Mouse (Mus musculus): Measurements from ENCODE around the gene Gm5136. TPM values are rescaled to one million over a fixed set of nuclear protein-coding genes. Genes with fewer than 3 reads are reported as not detected.

The Gm5136 gene
- polyA plus RNA-seq, 1 experiment from 2014 or later = not detected

- H3K4me3 ChIP-seq (ENCODE audit: low read depth, low read length) = no peak overlapping the region
- ATAC-seq (no peak), DNase-seq (ENCODE audit: low spot score) (no peak)
- H3K4me2 ChIP-seq (ENCODE audit: low read length) = no peak overlapping the region
- WGBS = 90% methylated on average over 4 of the region's 4 CpGs
- H3K27ac ChIP-seq (ENCODE audit: low read depth, low read length) = no peak overlapping the region
- H3K27me3 ChIP-seq (replicated peaks; ENCODE audit: control insufficient read depth, insufficient read depth, low read length) = no peaks in the 10 kb centered on the region
- H3K9ac ChIP-seq (ENCODE audit: low read length) = no peak overlapping the region
- H3K4me1 ChIP-seq (ENCODE audit: control insufficient read depth, insufficient read depth, low read length) = no peaks in the 10 kb centered on the region
- H3K36me3 ChIP-seq (ENCODE audit: control insufficient read depth, insufficient read depth, low read length) = no peaks in the 10 kb centered on the region
- H3K9me3 ChIP-seq (replicated peaks; ENCODE audit: control insufficient read depth, low read length) = no peaks in the 10 kb centered on the region
Measured at GRCm38 (mm10) chr10:108656898-108657297, 43.1 kb downstream of the Gm5136 start.

- no peak for ATAC-seq
- Histone ChIP-seq H3K9ac (ENCODE audit: low read length) (no peak overlapping the region), H3K27me3 (replicated peaks; ENCODE audit: control insufficient read depth, insufficient read depth, low read length) (no peaks in the 10 kb centered on the region), H3K4me2 (ENCODE audit: low read length) (no peak overlapping the region), H3K4me1 (ENCODE audit: control insufficient read depth, insufficient read depth, low read length) (no peaks in the 10 kb centered on the region), H3K9me3 (replicated peaks; ENCODE audit: control insufficient read depth, low read length) (no peaks in the 10 kb centered on the region), H3K4me3 (ENCODE audit: low read depth, low read length) (no peak overlapping the region), H3K36me3 (ENCODE audit: control insufficient read depth, insufficient read depth, low read length) (no peaks in the 10 kb centered on the region), H3K27ac (ENCODE audit: low read depth, low read length) (no peak overlapping the region)
- WGBS = 93% methylated on average over 11 of the region's 11 CpGs
- DNase-seq (ENCODE audit: low spot score) = no peak
Measured at GRCm38 (mm10) chr10:108655074-108655473, 44.9 kb downstream of the Gm5136 start.

GRCm38 (mm10) chr10:108652831-108653230 lies 47.1 kb downstream of the Gm5136 start:
- H3K36me3 ChIP-seq (ENCODE audit: control insufficient read depth, insufficient read depth, low read length) = no peaks in the 10 kb centered on the region
- no peaks in the 10 kb centered on the region for H3K4me1 ChIP-seq (ENCODE audit: control insufficient read depth, insufficient read depth, low read length)
- no peak for ATAC-seq
- H3K9me3 ChIP-seq (replicated peaks; ENCODE audit: control insufficient read depth, low read length) = no peaks in the 10 kb centered on the region
- DNase-seq (ENCODE audit: low spot score) = no peak
- no peak overlapping the region for H3K27ac ChIP-seq (ENCODE audit: low read depth, low read length)
- H3K4me2 ChIP-seq (ENCODE audit: low read length) = no peak overlapping the region
- WGBS = 73% methylated on average over 8 of the region's 8 CpGs
- H3K4me3 ChIP-seq (ENCODE audit: low read depth, low read length) = no peak overlapping the region
- no peak overlapping the region for H3K9ac ChIP-seq (ENCODE audit: low read length)
- no peaks in the 10 kb centered on the region for H3K27me3 ChIP-seq (replicated peaks; ENCODE audit: control insufficient read depth, insufficient read depth, low read length)

GRCm38 (mm10) chr10:108652066-108652465 lies 47.9 kb downstream of the Gm5136 start:
- Histone ChIP-seq H3K4me3 (ENCODE audit: low read depth, low read length) (no peak overlapping the region), H3K27ac (ENCODE audit: low read depth, low read length) (no peak overlapping the region), H3K36me3 (ENCODE audit: control insufficient read depth, insufficient read depth, low read length) (no peaks in the 10 kb centered on the region), H3K27me3 (replicated peaks; ENCODE audit: control insufficient read depth, insufficient read depth, low read length) (no peaks in the 10 kb centered on the region), H3K9ac (ENCODE audit: low read length) (no peak overlapping the region), H3K9me3 (replicated peaks; ENCODE audit: control insufficient read depth, low read length) (no peaks in the 10 kb centered on the region), H3K4me2 (ENCODE audit: low read length) (no peak overlapping the region), H3K4me1 (ENCODE audit: control insufficient read depth, insufficient read depth, low read length) (no peaks in the 10 kb centered on the region)
- ATAC-seq = no peak
- no peak for DNase-seq (ENCODE audit: low spot score)
- 90% methylated on average over 8 of the region's 8 CpGs for WGBS

- Histone ChIP-seq H3K27ac (ENCODE audit: low read depth, low read length) (no peak overlapping the region), H3K4me1 (ENCODE audit: control insufficient read depth, insufficient read depth, low read length) (no peaks in the 10 kb centered on the region), H3K4me3 (ENCODE audit: low read depth, low read length) (no peak overlapping the region), H3K9ac (ENCODE audit: low read length) (no peak overlapping the region), H3K27me3 (replicated peaks; ENCODE audit: control insufficient read depth, insufficient read depth, low read length) (no peaks in the 10 kb centered on the region), H3K36me3 (ENCODE audit: control insufficient read depth, insufficient read depth, low read length) (no peaks in the 10 kb centered on the region), H3K4me2 (ENCODE audit: low read length) (no peak overlapping the region), H3K9me3 (replicated peaks; ENCODE audit: control insufficient read depth, low read length) (no peaks in the 10 kb centered on the region)
- ATAC-seq (no peak), DNase-seq (ENCODE audit: low spot score) (no peak)
- WGBS = 78% methylated on average over 7 of the region's 7 CpGs
Measured at GRCm38 (mm10) chr10:108649174-108649573, 50.8 kb downstream of the Gm5136 start.
